Mouse (Mus musculus) myocyte (in vitro differentiated cells): ENCODE data around the gene Ssc4d. TPM values are rescaled to one million over a fixed set of nuclear protein-coding genes. Genes with fewer than 3 reads are reported as not detected.
A peak's percentile ranks its signal among the peaks of the same experiment; 100 is the strongest.

Experiments
- H3K27me3 ChIP-seq: one replicate; pipeline ENCODE4 v1.6.1; 2011; ENCODE audit not compliant: control insufficient read depth, insufficient read depth, insufficient read length
- H3K36me3 ChIP-seq: one replicate; pipeline ENCODE4 v1.6.1; 2011; ENCODE audit not compliant: control insufficient read depth, insufficient read depth
- H3K4me2 ChIP-seq: one replicate; pipeline ENCODE4 v1.6.1; 2011; ENCODE audit warnings: low read depth, control low read depth
- H3K4me3 ChIP-seq: one replicate; pipeline ENCODE4 v1.5.1; 2011; ENCODE audit warnings: mild to moderate bottlenecking, control low read depth, moderate library complexity
- H3K79me2 ChIP-seq: one replicate; pipeline ENCODE4 v1.6.1; 2011; ENCODE audit not compliant: control insufficient read depth, insufficient read depth
- H3ac ChIP-seq: one replicate; pipeline ENCODE4 v1.6.1; 2011; ENCODE audit not compliant: control insufficient read depth, insufficient read length
- CEBPB ChIP-seq: IDR thresholded peaks from 2 replicates; pipeline ENCODE4 v1.6.1; 2011; ENCODE audit warnings: mild to moderate bottlenecking, moderate library complexity; ENCODE audit not compliant: poor library complexity, insufficient read depth, severe bottlenecking
- E2F4 ChIP-seq: IDR thresholded peaks from one replicate; pipeline ENCODE4 v1.6.1; 2011; ENCODE audit warnings: mild to moderate bottlenecking, control low read depth, moderate library complexity; ENCODE audit not compliant: insufficient read depth
- MAX ChIP-seq: IDR thresholded peaks from one replicate; pipeline ENCODE4 v1.6.1; 2011; ENCODE audit warnings: low read depth, mild to moderate bottlenecking, control low read depth
- MYOD1 ChIP-seq, 3 experiments: IDR thresholded peaks; one replicate each; pipeline ENCODE4 v1.6.1; 2011; ENCODE audit warnings: control low read depth in 2 of 3, low read depth in 2 of 3, mild to moderate bottlenecking in 2 of 3, moderate library complexity in 1 of 3; ENCODE audit not compliant: insufficient read length in 2 of 3, control insufficient read depth in 1 of 3
- MYOG ChIP-seq, 3 experiments: IDR thresholded peaks; one replicate each; pipeline ENCODE4 v1.6.1; 2011; ENCODE audit warnings: control low read depth in 2 of 3, low read depth in 2 of 3, mild to moderate bottlenecking in 2 of 3; ENCODE audit not compliant: insufficient read length in 2 of 3, control insufficient read depth in 1 of 3, insufficient read depth in 1 of 3
- POLR2A ChIP-seq: IDR thresholded peaks from one replicate; pipeline ENCODE4 v1.6.1; 2011; ENCODE audit warnings: low read depth, mild to moderate bottlenecking, control low read depth, moderate library complexity; ENCODE audit not compliant: insufficient read length
- POLR2AphosphoS2 ChIP-seq: IDR thresholded peaks from one replicate; pipeline ENCODE4 v1.6.1; 2011; ENCODE audit warnings: low read depth, control low read depth; ENCODE audit not compliant: insufficient read length
- REST ChIP-seq: IDR thresholded peaks from one replicate; pipeline ENCODE4 v1.6.1; 2011; ENCODE audit warnings: mild to moderate bottlenecking, control low read depth, moderate library complexity; ENCODE audit not compliant: insufficient read depth, insufficient read length
- SRF ChIP-seq: IDR thresholded peaks from one replicate; pipeline ENCODE4 v1.6.1; 2011; ENCODE audit warnings: low read depth; ENCODE audit not compliant: control insufficient read depth, insufficient read length
- TCF12 ChIP-seq: IDR thresholded peaks from one replicate; pipeline ENCODE4 v1.6.1; 2011; ENCODE audit warnings: mild to moderate bottlenecking, control low read depth; ENCODE audit not compliant: poor library complexity, insufficient read depth, severe bottlenecking
- TCF3 ChIP-seq: IDR thresholded peaks from one replicate; pipeline ENCODE4 v1.6.1; 2011; ENCODE audit warnings: low read depth, control low read depth; ENCODE audit not compliant: insufficient read length
- USF1 ChIP-seq: IDR thresholded peaks from one replicate; pipeline ENCODE4 v1.6.1; 2011; ENCODE audit warnings: low read depth, mild to moderate bottlenecking, control low read depth, moderate library complexity
- polyA plus RNA-seq: library from polyadenylated mRNA; unstranded; fragments of >200 nt; fragmentation: generic; extraction: Trizol; gene quantifications from one replicate; pipeline ENCODE4 v1.2.1, GENCODE M21; 2012; ENCODE audit warnings: missing spikeins

The Ssc4d gene
- polyA plus RNA-seq, 1 experiment: 2.4 TPM

GRCm38 (mm10) chr5:135929685-135930424 is 44.5 kb downstream of the Ssc4d start:
- H3K4me2 ChIP-seq: no peak overlapping the region
- H3K4me3 ChIP-seq: no peak overlapping the region
- no peak for TF ChIP-seq CEBPB
- TF ChIP-seq MYOD1 (IDR thresholded peaks at IDR 0.05; ENCODE audit: control insufficient read depth in 1 of 3, insufficient read length in 2 of 3, low read depth in 2 of 3): no peak
- peak; percentile 28 for TF ChIP-seq POLR2A
- peak; percentile 70 for TF ChIP-seq POLR2AphosphoS2
- H3K79me2 ChIP-seq: peaks cover 93% of the 10 kb centered on the region
- no peak overlapping the region for H3ac ChIP-seq
- H3K27me3 ChIP-seq: no peaks in the 10 kb centered on the region
- H3K36me3 ChIP-seq: peaks cover 58% of the 10 kb centered on the region

- no peak overlapping the region for H3ac ChIP-seq
- H3K79me2 ChIP-seq: peaks cover 99% of the 10 kb centered on the region
- H3K4me2 ChIP-seq: no peak overlapping the region
- no peak overlapping the region for H3K4me3 ChIP-seq
- peaks cover 57% of the 10 kb centered on the region for H3K36me3 ChIP-seq
- TF ChIP-seq POLR2AphosphoS2 (peak; percentile 47), TCF3 (no peak), MAX (no peak), E2F4 (no peak)
- no peaks in the 10 kb centered on the region for H3K27me3 ChIP-seq
These were observed 50.4 kb downstream of the Ssc4d start for GRCm38 (mm10) chr5:135923901-135924300.

GRCm38 (mm10) chr5:135919902-135920301 is 54.4 kb downstream of the Ssc4d start:
- no peak overlapping the region for H3ac ChIP-seq
- no peak overlapping the region for H3K4me3 ChIP-seq
- H3K36me3 ChIP-seq: peaks cover 38% of the 10 kb centered on the region
- TF ChIP-seq MYOG (IDR thresholded peaks at IDR 0.05; ENCODE audit: control insufficient read depth in 1 of 3, insufficient read depth in 1 of 3, insufficient read length in 2 of 3, low read depth in 2 of 3): no peak
- TF ChIP-seq MYOD1 (IDR thresholded peaks at IDR 0.05; ENCODE audit: control insufficient read depth in 1 of 3, insufficient read length in 2 of 3, low read depth in 2 of 3): no peak
- no peak for TF ChIP-seq POLR2AphosphoS2
- TF ChIP-seq SRF: no peak
- TF ChIP-seq REST: no peak
- no peak for TF ChIP-seq TCF3
- TF ChIP-seq CEBPB: no peak
- TF ChIP-seq USF1: no peak
- no peak for TF ChIP-seq MAX
- TF ChIP-seq POLR2A: no peak
- TF ChIP-seq E2F4: no peak
- TF ChIP-seq TCF12: no peak
- no peaks in the 10 kb centered on the region for H3K27me3 ChIP-seq
- H3K79me2 ChIP-seq: peaks cover 99% of the 10 kb centered on the region
- H3K4me2 ChIP-seq: no peak overlapping the region

- Histone ChIP-seq H3K27me3 (no peaks in the 10 kb centered on the region), H3K79me2 (peaks cover 99% of the 10 kb centered on the region), H3K36me3 (peaks cover 38% of the 10 kb centered on the region), H3ac (no peak overlapping the region), H3K4me2 (peak overlapping the region; percentile 8), H3K4me3 (no peak overlapping the region)
- TF ChIP-seq E2F4 (no peak), TCF12 (no peak), SRF (no peak), REST (no peak), MAX (no peak), POLR2AphosphoS2 (no peak), POLR2A (no peak), MYOG (IDR thresholded peaks at IDR 0.05; ENCODE audit: control insufficient read depth in 1 of 3, insufficient read depth in 1 of 3, insufficient read length in 2 of 3, low read depth in 2 of 3) (no peak), MYOD1 (IDR thresholded peaks at IDR 0.05; ENCODE audit: control insufficient read depth in 1 of 3, insufficient read length in 2 of 3, low read depth in 2 of 3) (no peak), USF1 (no peak), CEBPB (no peak), TCF3 (no peak)
These were observed 55.7 kb downstream of the Ssc4d start for GRCm38 (mm10) chr5:135918593-135918992.

GRCm38 (mm10) chr5:135918059-135918437 is 56.3 kb downstream of the Ssc4d start:
- peak overlapping the region; percentile 8 for H3K4me2 ChIP-seq
- peaks cover 38% of the 10 kb centered on the region for H3K36me3 ChIP-seq
- no peak overlapping the region for H3K4me3 ChIP-seq
- peaks cover 99% of the 10 kb centered on the region for H3K79me2 ChIP-seq
- no peaks in the 10 kb centered on the region for H3K27me3 ChIP-seq
- no peak overlapping the region for H3ac ChIP-seq
- TF ChIP-seq TCF3 (peak; percentile 36), MYOG (IDR thresholded peaks at IDR 0.05; ENCODE audit: control insufficient read depth in 1 of 3, insufficient read depth in 1 of 3, insufficient read length in 2 of 3, low read depth in 2 of 3) (peak in 2 of 3 experiments; percentile 36 to 80), TCF12 (peak; percentile 21), E2F4 (no peak), POLR2A (no peak), SRF (no peak), POLR2AphosphoS2 (peak; percentile 42), MYOD1 (IDR thresholded peaks at IDR 0.05; ENCODE audit: control insufficient read depth in 1 of 3, insufficient read length in 2 of 3, low read depth in 2 of 3) (peak; percentile 35 to 95 (median 80))
